Mouse (Mus musculus): Measurements from ENCODE around the gene Peg12. TPM values are rescaled to one million over a fixed set of nuclear protein-coding genes. Genes with fewer than 3 reads are reported as not detected.

Gene Peg12
- polyA plus RNA-seq, 1 experiment from 2014 or later = 4.1 TPM

DNA sequence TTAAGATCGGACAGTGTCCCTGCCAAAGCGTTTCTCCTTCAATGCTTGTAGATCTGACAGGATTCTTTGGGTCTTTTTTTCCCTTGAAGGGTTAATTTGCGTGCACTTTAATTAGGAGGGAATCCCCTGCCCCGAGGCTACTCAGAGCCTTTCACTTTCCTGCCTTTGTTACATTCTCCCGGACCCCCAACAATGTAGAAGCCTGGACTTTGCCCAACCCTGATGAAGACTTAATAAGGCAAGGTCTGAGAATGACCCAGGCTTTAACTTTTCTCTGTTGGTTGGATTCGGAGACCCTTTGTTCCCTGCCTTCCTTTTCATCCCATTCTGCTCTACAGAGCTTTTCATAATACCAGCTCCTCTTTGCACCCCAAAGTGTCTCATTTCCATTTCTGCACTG, 43.7 kb downstream of the Peg12 start:
- H3K4me1 ChIP-seq (replicated peaks) = no peaks in the 10 kb centered on the region
- no peak overlapping the region for H3K4me2 ChIP-seq
- H3K9me3 ChIP-seq (replicated peaks) = no peaks in the 10 kb centered on the region
- ATAC-seq (ENCODE audit: low read depth) = no peak
- H3K4me3 ChIP-seq (replicated peaks) = no peak overlapping the region
- 62% methylated on average over 6 of the region's 6 CpGs for WGBS (ENCODE audit: insufficient replicate concordance)
- no peaks in the 10 kb centered on the region for H3K36me3 ChIP-seq
- no peak for DNase-seq
- no peak overlapping the region for H3K9ac ChIP-seq
- H3K27ac ChIP-seq = no peak overlapping the region
- H3K27me3 ChIP-seq = no peaks in the 10 kb centered on the region

DNA sequence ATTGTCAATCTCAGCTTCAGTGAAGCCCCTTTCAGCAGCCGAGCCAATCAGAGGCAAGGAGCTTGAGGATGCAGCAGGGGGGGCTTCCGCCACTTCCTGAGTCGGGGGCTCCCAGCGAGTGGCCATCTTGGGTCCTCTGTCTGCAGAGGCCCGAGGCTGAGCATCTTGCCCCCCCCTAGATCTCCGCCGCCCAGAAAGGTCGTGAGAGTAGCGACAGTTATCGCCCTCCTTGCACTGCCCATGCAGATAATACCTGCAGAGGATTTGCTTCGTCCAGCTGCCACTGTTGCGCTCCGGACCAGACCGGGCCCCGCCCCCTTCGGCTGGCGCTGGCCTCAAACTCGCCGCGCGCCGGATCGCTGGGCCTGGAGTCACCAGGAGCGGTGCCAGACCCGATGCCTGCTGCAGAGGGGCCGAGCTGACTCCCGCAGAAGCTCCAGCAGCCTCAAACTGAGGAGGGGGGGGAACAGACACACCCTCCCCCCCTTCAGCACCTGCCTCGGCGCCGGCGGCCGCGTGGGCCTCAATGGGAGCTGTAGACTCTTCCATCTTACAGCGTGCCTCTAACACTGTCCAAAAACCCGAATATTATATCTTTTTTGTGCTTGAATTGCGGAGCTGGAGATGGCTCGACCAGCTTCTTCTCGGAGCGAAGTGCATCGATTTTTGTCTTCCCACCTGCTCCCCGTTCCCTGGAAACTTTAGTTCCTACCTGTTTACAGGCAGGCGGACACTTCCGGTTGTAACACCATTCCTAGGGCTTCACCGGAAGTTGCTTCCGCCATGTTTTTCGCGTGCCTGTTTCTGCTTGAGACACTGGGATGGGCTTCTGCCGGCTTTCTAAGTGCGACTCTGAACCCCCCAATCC, 44.6 kb downstream of the Peg12 start, which contains the start of gene Mkrn3:
Gene Mkrn3 (minus strand): TSS at position 647 of the 868 bp plus-strand sequence.
- Histone ChIP-seq H3K36me3 (no peaks in the 10 kb centered on the region), H3K4me3 (replicated peaks) (peak within 1 kb of the TSS; percentile 63), H3K27ac (no peak within 1 kb of the TSS), H3K9me3 (replicated peaks) (no peaks in the 10 kb centered on the region), H3K4me1 (replicated peaks) (no peaks in the 10 kb centered on the region), H3K4me2 (peak within 1 kb of the TSS; percentile 67), H3K9ac (peak within 1 kb of the TSS; percentile 56), H3K27me3 (no peaks in the 10 kb centered on the region)
- 18% methylated on average over 49 of the region's 49 CpGs for WGBS (ENCODE audit: insufficient replicate concordance)
- DNase-seq = peak; percentile 26
- ATAC-seq (ENCODE audit: low read depth) = peak; percentile 45; the same call in 1 of the 2 replicates

DNA sequence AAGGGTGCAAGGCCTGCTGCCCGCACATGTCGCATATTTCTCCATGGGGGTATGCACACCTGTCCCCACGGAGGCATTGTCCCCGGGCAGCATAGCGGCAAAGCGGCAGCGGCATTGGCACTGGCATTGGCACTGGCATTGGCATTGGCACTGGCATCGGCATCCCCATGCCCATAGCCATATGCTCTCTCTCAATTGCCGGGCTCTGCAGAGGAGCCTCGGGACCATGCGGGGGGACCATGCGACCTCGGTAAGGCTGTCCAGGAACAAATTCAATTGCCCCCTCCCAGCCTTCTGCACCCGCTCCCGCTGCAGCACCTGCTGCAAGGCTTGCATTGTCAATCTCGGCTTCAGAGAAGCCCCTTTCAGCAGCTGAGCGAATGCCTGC, 45.2 kb downstream of the Peg12 start:
- no peaks in the 10 kb centered on the region for H3K36me3 ChIP-seq
- peak overlapping the region; percentile 63 for H3K4me3 ChIP-seq (replicated peaks)
- no peak for DNase-seq
- H3K4me1 ChIP-seq (replicated peaks) = no peaks in the 10 kb centered on the region
- H3K9ac ChIP-seq = no peak overlapping the region
- 63% methylated on average over 17 of the region's 17 CpGs for WGBS (ENCODE audit: insufficient replicate concordance)
- H3K27me3 ChIP-seq = no peaks in the 10 kb centered on the region
- peak overlapping the region; percentile 67 for H3K4me2 ChIP-seq
- ATAC-seq (ENCODE audit: low read depth) = no peak
- H3K9me3 ChIP-seq (replicated peaks) = no peaks in the 10 kb centered on the region
- no peak overlapping the region for H3K27ac ChIP-seq

DNA sequence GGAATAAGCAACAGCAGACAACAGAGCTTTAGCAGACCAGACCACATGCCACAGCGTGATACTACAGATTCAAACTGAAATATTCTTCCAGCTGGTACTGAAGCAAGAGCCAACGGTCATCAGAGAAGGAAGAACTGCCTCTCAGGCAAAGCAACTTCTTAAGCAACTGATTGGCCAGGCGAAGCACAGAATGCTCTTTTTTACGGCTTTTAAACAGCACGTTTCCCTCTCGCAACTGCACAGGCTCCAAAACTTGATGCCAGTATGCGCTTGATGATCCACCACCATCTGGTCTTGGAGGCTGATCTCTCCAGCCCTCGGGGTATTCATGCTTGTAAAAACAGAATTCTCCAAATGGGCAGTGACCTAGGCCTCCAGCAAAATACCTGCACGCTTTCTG, 46.0 kb downstream of the Peg12 start:
- no peak overlapping the region for H3K4me2 ChIP-seq
- H3K4me3 ChIP-seq (replicated peaks) = no peak overlapping the region
- no peaks in the 10 kb centered on the region for H3K27me3 ChIP-seq
- 71% methylated on average over 9 of the region's 9 CpGs for WGBS (ENCODE audit: insufficient replicate concordance)
- DNase-seq (no peak), ATAC-seq (ENCODE audit: low read depth) (no peak)
- no peaks in the 10 kb centered on the region for H3K9me3 ChIP-seq (replicated peaks)
- no peak overlapping the region for H3K27ac ChIP-seq
- no peaks in the 10 kb centered on the region for H3K4me1 ChIP-seq (replicated peaks)
- H3K36me3 ChIP-seq = no peaks in the 10 kb centered on the region
- H3K9ac ChIP-seq = no peak overlapping the region

DNA sequence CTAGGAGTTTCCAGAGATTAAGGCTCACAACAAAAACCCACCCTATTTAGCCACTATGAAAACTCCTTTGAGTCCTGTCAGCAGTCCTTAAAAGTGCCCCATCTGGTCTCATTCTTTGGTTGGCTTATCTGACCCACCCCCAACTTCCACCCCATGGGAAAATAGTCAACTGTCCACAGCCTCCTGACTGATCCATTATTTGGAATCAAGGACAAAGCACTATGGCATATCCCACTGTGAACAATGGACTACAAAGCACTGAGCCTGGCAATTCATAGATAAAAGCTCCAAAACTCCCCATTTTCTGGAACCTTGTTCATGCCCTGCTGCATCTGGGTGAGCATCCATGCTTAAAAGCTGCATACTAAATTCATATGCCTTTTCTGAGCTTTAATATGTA, 48.1 kb downstream of the Peg12 start:
- DNase-seq = no peak
- H3K27me3 ChIP-seq = no peaks in the 10 kb centered on the region
- H3K4me3 ChIP-seq (replicated peaks) = no peak overlapping the region
- H3K9ac ChIP-seq = no peak overlapping the region
- H3K9me3 ChIP-seq (replicated peaks) = no peaks in the 10 kb centered on the region
- H3K27ac ChIP-seq = no peak overlapping the region
- no peaks in the 10 kb centered on the region for H3K36me3 ChIP-seq
- no peaks in the 10 kb centered on the region for H3K4me1 ChIP-seq (replicated peaks)
- no peak overlapping the region for H3K4me2 ChIP-seq
- no peak for ATAC-seq (ENCODE audit: low read depth)

DNA sequence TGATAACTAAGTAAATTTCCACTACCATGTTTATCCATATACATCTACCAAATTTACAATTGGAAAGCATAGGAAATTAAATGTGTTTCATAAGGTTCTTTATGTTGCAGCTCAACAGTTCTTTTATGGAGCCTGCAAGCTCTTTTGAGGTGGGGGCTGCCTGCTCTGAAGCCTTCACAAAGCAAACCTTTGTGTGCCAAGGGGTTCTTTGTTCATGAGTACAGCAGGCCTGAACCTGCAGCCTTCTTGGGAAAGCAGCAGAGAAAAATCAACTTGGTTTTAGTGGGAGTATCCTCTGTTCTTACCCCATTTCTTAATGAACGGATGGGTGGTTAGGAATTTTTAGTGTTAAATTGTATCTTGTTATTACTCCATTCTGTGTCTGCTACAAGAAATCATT, 49.1 kb downstream of the Peg12 start:
- no peak for DNase-seq
- no peaks in the 10 kb centered on the region for H3K9me3 ChIP-seq (replicated peaks)
- H3K27ac ChIP-seq = no peak overlapping the region
- ATAC-seq (ENCODE audit: low read depth) = no peak
- H3K4me2 ChIP-seq = no peak overlapping the region
- H3K4me3 ChIP-seq (replicated peaks) = no peak overlapping the region
- H3K4me1 ChIP-seq (replicated peaks) = no peaks in the 10 kb centered on the region
- H3K36me3 ChIP-seq = no peaks in the 10 kb centered on the region
- H3K27me3 ChIP-seq = no peaks in the 10 kb centered on the region
- H3K9ac ChIP-seq = no peak overlapping the region
- WGBS (ENCODE audit: insufficient replicate concordance) = 64% methylated on average over 1 of the region's 1 CpGs

Other genes with a start within 250 kb of the Peg12 start
- gene Ndn, start 117.9 kb downstream of the Peg12 start, polyA plus RNA-seq (2015; fragmentation: Nextera tagmentation; extraction: Ambion mirVana) = 6.6 and 7.5 TPM in 2 replicates
- 0.09 TPM in 2 replicates for gene Magel2, start 87.5 kb downstream of the Peg12 start, polyA plus RNA-seq (2015; fragmentation: Nextera tagmentation; extraction: Ambion mirVana)
- gene Mkrn3, start 44.4 kb downstream of the Peg12 start, polyA plus RNA-seq (2015; fragmentation: Nextera tagmentation; extraction: Ambion mirVana) = 0.24 and 0.52 TPM in 2 replicates

Measured in liver, embryonic 13.5 days (tissue).